Mouse (Mus musculus): ENCODE measurements around the gene Gca.

GRCm38 (mm10) chr2:62619679-62620078 is 44.4 kb upstream of the Gca start:
- no peak for TF ChIP-seq CTCF (IDR thresholded peaks at IDR 0.05; ENCODE audit: extremely low read depth, insufficient read length, insufficient replicate concordance, low read depth, low read length)
- no peak for TF ChIP-seq POLR2A (IDR thresholded peaks at IDR 0.05; ENCODE audit: low read depth, low read length)

All from small intestine, adult 2 months (tissue).